Mouse (Mus musculus) adrenal gland, postnatal 10 days (tissue): Measurements from ENCODE around the gene Bphl. TPM values are rescaled to one million over a fixed set of nuclear protein-coding genes. Genes with fewer than 3 reads are reported as not detected.

ENCODE experiments used
- DNase-seq: peaks from one replicate; pipeline ENCODE4 v3.0.0; 2021; ENCODE audit warnings: mixed read lengths
- long read RNA-seq, 2 experiments: library from polyadenylated mRNA; stranded (forward); transcript quantifications; one replicate each; pipeline ENCODE4 v2.0.0; 2021
- total RNA-seq, 2 experiments: library from RNA; stranded (reverse); gene quantifications; 2 replicates each; pipeline ENCODE4 v1.2.3; 2021

Bphl gene
- total RNA-seq = 10 to 100 TPM; 78.6 to 78.9 TPM
- long read RNA-seq, experiment 1, transcript Bphl-201 (7 exons, 1,253 nt) = major isoform, 121 of 152 reads
- long read RNA-seq, experiment 1, partial matches to known transcripts = 16 of 152 reads
- long read RNA-seq, experiment 1, other reads (novel, unspliced or antisense) = 15 of 152 reads
- long read RNA-seq, experiment 2, transcript Bphl-201 (7 exons, 1,253 nt) = major isoform, 72 of 99 reads
- long read RNA-seq, experiment 2, partial matches to known transcripts = 21 of 99 reads
- long read RNA-seq, experiment 2, other reads (novel, unspliced or antisense) = 5 of 99 reads

- DNase-seq = peak; percentile 95
Measured at GRCm38 (mm10) chr13:34037172-34038055, at the start of gene Bphl. TSS of gene Bphl (plus strand) at chr13:34037597.

- DNase-seq = no peak
Measured at GRCm38 (mm10) chr13:33989625-33990024, 47.8 kb upstream of the Bphl start.

- peak; percentile 82 for DNase-seq
Measured at GRCm38 (mm10) chr13:33995197-33995596, 42.2 kb upstream of the Bphl start.

- DNase-seq = peak; percentile 94
Measured at GRCm38 (mm10) chr13:34002058-34003006, 35.1 kb upstream of the Bphl start, which contains the start of the genes Ripk1 and Serpinb6a. TSS of gene Ripk1 (plus strand) at chr13:34002363. TSS of gene Serpinb6a (minus strand) at chr13:34002794.

- DNase-seq = no peak
Measured at GRCm38 (mm10) chr13:34003058-34003457, 34.3 kb upstream of the Bphl start.

- DNase-seq = no peak
Measured at GRCm38 (mm10) chr13:34007234-34007633, 30.2 kb upstream of the Bphl start.

- no peak for DNase-seq
Measured at GRCm38 (mm10) chr13:34016927-34017569, 20.3 kb upstream of the Bphl start.

GRCm38 (mm10) chr13:34018521-34018920 is 18.9 kb upstream of the Bphl start:
- DNase-seq = no peak

- no peak for DNase-seq
Measured at GRCm38 (mm10) chr13:34021998-34022397, 15.4 kb upstream of the Bphl start.

GRCm38 (mm10) chr13:34032041-34032440 is 5.4 kb upstream of the Bphl start:
- no peak for DNase-seq

GRCm38 (mm10) chr13:34035424-34035823 is 2.0 kb upstream of the Bphl start:
- DNase-seq = no peak

GRCm38 (mm10) chr13:34036726-34037125 is 671 bp upstream of the Bphl start:
- DNase-seq = no peak

GRCm38 (mm10) chr13:34038056-34038432 is 647 bp downstream of the Bphl start:
- DNase-seq = no peak

- no peak for DNase-seq
Measured at GRCm38 (mm10) chr13:34038901-34039341, 1.5 kb downstream of the Bphl start.

- DNase-seq = no peak
Measured at GRCm38 (mm10) chr13:34040091-34040490, 2.7 kb downstream of the Bphl start.

GRCm38 (mm10) chr13:34043716-34044393 is 6.5 kb downstream of the Bphl start:
- DNase-seq = no peak

- no peak for DNase-seq
Measured at GRCm38 (mm10) chr13:34045511-34046249, 8.3 kb downstream of the Bphl start.

GRCm38 (mm10) chr13:34046421-34047012 is 9.1 kb downstream of the Bphl start:
- DNase-seq = peak; percentile 82

GRCm38 (mm10) chr13:34047526-34047925 is 10.1 kb downstream of the Bphl start:
- no peak for DNase-seq

- DNase-seq = peak; percentile 28
Measured at GRCm38 (mm10) chr13:34050479-34050878, 13.1 kb downstream of the Bphl start.
